8 mouse cellular contexts compared by ENCODE assay signal in genomic region chr4:123956703-123957491, GRCm38 (mm10). TPM values are rescaled to one million over a fixed set of nuclear protein-coding genes. Genes with fewer than 3 reads are reported as not detected.
A peak's percentile ranks its signal among the peaks of the same experiment; 100 is the strongest.
DNase-seq lines count a peak whose midpoint lies in the region; TF ChIP-seq lines count a peak whose summit lies in the region.

No protein-coding gene starts in this region.

- 0 out of 2 replicates have a peak, but pooled peaks cover 2% of the 10 kb centered on the region for H3K27me3 ChIP-seq in thymus, adult 2 months (ENCODE audit: control insufficient read depth, insufficient read depth, low read length)

- TF ChIP-seq POLR2A in lung, adult 2 months (IDR thresholded peaks at IDR 0.05; ENCODE audit: borderline replicate concordance, extremely low read depth, low read depth, low read length), result no peak
- TF ChIP-seq POLR2A in olfactory bulb, adult 2 months (IDR thresholded peaks at IDR 0.05; ENCODE audit: insufficient read depth, low read depth, low read length), result no peak
- no peak for TF ChIP-seq POLR2A in thymus, adult 2 months (IDR thresholded peaks at IDR 0.05; ENCODE audit: control insufficient read depth, extremely low read depth, insufficient read depth, low read length, poor library complexity)

- H3K36me3 ChIP-seq in thymus, adult 2 months (ENCODE audit: control insufficient read depth, insufficient read depth, low read length), result no peaks in the 10 kb centered on the region

- peak overlapping the region; percentile 34 for H3K4me3 ChIP-seq in layer of hippocampus, adult 2 months
- H3K4me3 ChIP-seq in lung, adult 2 months (replicated peaks; ENCODE audit: extremely low read depth, low read depth, low read length), result no peak overlapping the region
- H3K4me3 ChIP-seq in olfactory bulb, adult 2 months (ENCODE audit: insufficient read depth, low read depth, low read length), result no peak overlapping the region
- no peak overlapping the region for H3K4me3 ChIP-seq in thymus, adult 2 months (ENCODE audit: control insufficient read depth, insufficient read depth, low read length)

- TF ChIP-seq CTCF in layer of hippocampus, adult 2 months (conservative IDR thresholded peaks at IDR 0.05), result peak; percentile 96
- TF ChIP-seq CTCF in lung, adult 2 months (IDR thresholded peaks at IDR 0.05; ENCODE audit: insufficient read depth, low read length), result peak; percentile 24; the same call in 1 of the 2 replicates
- peak; percentile 71 for TF ChIP-seq CTCF in olfactory bulb, adult 2 months (IDR thresholded peaks at IDR 0.05; ENCODE audit: insufficient read depth, low read depth, low read length)
- peak; percentile 93 for TF ChIP-seq CTCF in thymus, adult 2 months (IDR thresholded peaks at IDR 0.05; ENCODE audit: borderline replicate concordance, control insufficient read depth, extremely low read depth, insufficient read depth, low read length, poor library complexity)

- intact Hi-C loops in heart, postnatal 36 days (cut with DNase I), result loop anchor here (5.0 to 10.0 kb wide), 2 partner anchors 178 to 720 kb away; no protein-coding TSS in a partner anchor

- no peaks in the 10 kb centered on the region for H3K4me1 ChIP-seq in lung, adult 2 months (ENCODE audit: control insufficient read depth, insufficient read depth, low read length)
- peaks cover 6% of the 10 kb centered on the region for H3K4me1 ChIP-seq in olfactory bulb, adult 2 months (ENCODE audit: control insufficient read depth, insufficient read depth, low read length)
- H3K4me1 ChIP-seq in thymus, adult 2 months (replicated peaks; ENCODE audit: control insufficient read depth, insufficient read depth, low read length), result no peaks in the 10 kb centered on the region; the same call in 1 of the 2 replicates

- 5% methylated on average over 31 of the region's 31 CpGs for WGBS in lung, adult 2 months
- WGBS in olfactory bulb, adult 2 months, result 6% methylated on average over 31 of the region's 31 CpGs
- WGBS in thymus, adult 2 months, result 21% methylated on average over 31 of the region's 31 CpGs

- peak; percentile 60 for DNase-seq in MN1 (ENCODE audit: low spot score)
- DNase-seq in cerebellum, adult 9-10 months, result peak; percentile 76
- peak; percentile 79 for DNase-seq in forelimb bud, embryonic 11.5 days (ENCODE audit: low read depth, low spot score)
- DNase-seq in heart, postnatal 36 days, result peak; percentile 70 to 77
- DNase-seq in layer of hippocampus, adult 2 months (ENCODE audit: low spot score in 2 of 2), result peak; percentile 47 to 83
- peak; percentile 69 for DNase-seq in lung, adult 2 months
- DNase-seq in thymus, adult 2 months, result peak; percentile 63

- no peak overlapping the region for H3K27ac ChIP-seq in layer of hippocampus, adult 2 months
- H3K27ac ChIP-seq in olfactory bulb, adult 2 months (ENCODE audit: insufficient read depth, low read depth, low read length), result no peak overlapping the region
- no peak overlapping the region for H3K27ac ChIP-seq in thymus, adult 2 months (ENCODE audit: control insufficient read depth, insufficient read depth, low read length)

RNA-seq across cellular contexts. Expression of gene 4930535I16Rik, which starts 39.1 kb away (rescaled TPM):
- not detected for total RNA-seq in heart, postnatal 36 days (2021)
- total RNA-seq in layer of hippocampus, adult 2 months (2021), result not detected
- not detected in 2 replicates for polyA plus RNA-seq in lung, adult 2 months (2012; rRNA removed)
- polyA plus RNA-seq in olfactory bulb, adult 2 months (2012; ENCODE audit: insufficient read depth, insufficient read length, low replicate concordance, missing spikeins), result not detected in 2 replicates
- polyA plus RNA-seq in thymus, adult 2 months (2012; rRNA removed), result 0.26 TPM in 1 of 2 replicates, not detected in the other

RNA-seq across cellular contexts. Expression of gene Rragc, which starts 39.7 kb away (rescaled TPM):
- 10 to 100 TPM; 39.8 to 40.0 TPM for total RNA-seq in heart, postnatal 36 days (2021)
- 10 to 100 TPM; 54.8 to 60.6 TPM for total RNA-seq in layer of hippocampus, adult 2 months (2021)
- 39.9 and 49.6 TPM in 2 replicates for polyA plus RNA-seq in lung, adult 2 months (2012; rRNA removed)
- polyA plus RNA-seq in olfactory bulb, adult 2 months (2012; ENCODE audit: insufficient read depth, insufficient read length, low replicate concordance, missing spikeins), result 118 TPM in 1 of 2 replicates, not detected in the other
- polyA plus RNA-seq in thymus, adult 2 months (2012; rRNA removed), result 44.6 and 46.2 TPM in 2 replicates

RNA-seq across cellular contexts. Expression of gene Mycbp, which starts 52.3 kb away (rescaled TPM):
- 10 to 100 TPM; 23.0 to 25.6 TPM for total RNA-seq in heart, postnatal 36 days (2021)
- total RNA-seq in layer of hippocampus, adult 2 months (2021), result 10 to 100 TPM in 1 of 2 experiments, 1 to 10 TPM in 1; 9.9 to 11.3 TPM
- 10.7 and 15.7 TPM in 2 replicates for polyA plus RNA-seq in lung, adult 2 months (2012; rRNA removed)
- polyA plus RNA-seq in olfactory bulb, adult 2 months (2012; ENCODE audit: insufficient read depth, insufficient read length, low replicate concordance, missing spikeins), result not detected in 2 replicates
- polyA plus RNA-seq in thymus, adult 2 months (2012; rRNA removed), result 17.1 and 21.0 TPM in 2 replicates

Comparison
In these comparisons a context has a peak if more than half of its experiments do, and no peak if none do; other contexts are left out.
1. CTCF ChIP-seq: peak in every context shown above with its lines; median percentile 96 in layer of hippocampus, adult 2 months; 93 in thymus, adult 2 months; 71 in olfactory bulb, adult 2 months; 24 in lung, adult 2 months.
2. RNA of gene Mycbp, which starts 52.3 kb away (polyA plus RNA-seq): 17.1 to 21.0 TPM in thymus, adult 2 months and 10.7 to 15.7 TPM in lung, adult 2 months; not detected in olfactory bulb, adult 2 months; every median in the first group is over 10 times any median in the second.
3. Peak in every context shown above with its lines, with median percentiles within 50 percentile points of each other: DNase-seq.